Mouse (Mus musculus): Measurements from ENCODE around the gene Polr2a. TPM values are rescaled to one million over a fixed set of nuclear protein-coding genes. Genes with fewer than 3 reads are reported as not detected.

Polr2a gene
- polyA plus RNA-seq, 1 experiment from 2014 or later: 96.2 TPM

GRCm38 (mm10) chr11:69684936-69685335, 73.5 kb downstream of the Polr2a start:
- no peak for DNase-seq (ENCODE audit: low read depth, low spot score)
- no peaks in the 10 kb centered on the region for H3K27me3 ChIP-seq
- ChIA-PET CTCF (interaction anchor here (0.6 to 6.2 kb wide), 4 partner anchors 9 to 202 kb away, joined by 3 to 51 read pairs (median 4); no protein-coding TSS in a partner anchor), POLR2A (interaction anchor here (1.9 kb wide), 1 partner anchor 30 kb away, joined by 13 read pairs; no protein-coding TSS in a partner anchor)
- in situ Hi-C loops (cut with MboI; ENCODE audit: low pct_unique_long_range_greater_than_20kb): loop anchor here (5.0 kb wide), 3 partner anchors 32 to 192 kb away; partner anchors contain the start of genes Polr2a and Tmem95
- TF ChIP-seq CTCF (IDR thresholded peaks at IDR 0.05): no peak
- no peak for ATAC-seq

- TF ChIP-seq CTCF (IDR thresholded peaks at IDR 0.05): no peak
- no peaks in the 10 kb centered on the region for H3K27me3 ChIP-seq
- ChIA-PET POLR2A (interaction anchor here (1.9 kb wide), 1 partner anchor 31 kb away, joined by 13 read pairs; no protein-coding TSS in a partner anchor), CTCF (interaction anchor here (1.8 to 6.2 kb wide), 2 partner anchors 9 to 32 kb away, joined by 4 to 51 read pairs; no protein-coding TSS in a partner anchor)
- no peak for ATAC-seq
- DNase-seq (ENCODE audit: low read depth, low spot score): no peak
- in situ Hi-C loops (cut with MboI; ENCODE audit: low pct_unique_long_range_greater_than_20kb): loop anchor here (5.0 kb wide), 3 partner anchors 33 to 193 kb away; partner anchors contain the start of genes Polr2a and Tmem95
These were observed 74.2 kb downstream of the Polr2a start for GRCm38 (mm10) chr11:69684128-69684745.

Other genes starting within 250 kb of the Polr2a start
- gene Dnah2, start 209.5 kb downstream of the Polr2a start, polyA plus RNA-seq (2021): 1.4 TPM
- 0.27 TPM for gene Efnb3, start 198.4 kb downstream of the Polr2a start, polyA plus RNA-seq (2021)
- 11.4 TPM for gene Wrap53, start 178.4 kb downstream of the Polr2a start, polyA plus RNA-seq (2021)
- gene Trp53, start 178.3 kb downstream of the Polr2a start, polyA plus RNA-seq (2021): 92.8 TPM
- 0.80 TPM for gene Atp1b2, start 152.7 kb downstream of the Polr2a start, polyA plus RNA-seq (2021)
- gene Shbg, start 140.7 kb downstream of the Polr2a start, polyA plus RNA-seq (2021): not detected
- 5.2 TPM for gene Sat2, start 136.6 kb downstream of the Polr2a start, polyA plus RNA-seq (2021)
- 82.4 TPM for gene Fxr2, start 125.6 kb downstream of the Polr2a start, polyA plus RNA-seq (2021)
- 0.15 TPM for gene Sox15, start 103.3 kb downstream of the Polr2a start, polyA plus RNA-seq (2021)
- 84.1 TPM for gene Mpdu1, start 96.0 kb downstream of the Polr2a start, polyA plus RNA-seq (2021)
- 4.4 TPM for gene Cd68, start 92.5 kb downstream of the Polr2a start, polyA plus RNA-seq (2021)
- 592 TPM for gene Eif4a1, start 86.2 kb downstream of the Polr2a start, polyA plus RNA-seq (2021)
- 116 TPM for gene Senp3, start 76.6 kb downstream of the Polr2a start, polyA plus RNA-seq (2021)
- gene Tnfsf13, start 72.9 kb downstream of the Polr2a start, polyA plus RNA-seq (2021): 5.0 TPM
- gene Tnfsf12, start 62.8 kb downstream of the Polr2a start, polyA plus RNA-seq (2021): 26.6 TPM
- gene Tnfsfm13, start 62.5 kb downstream of the Polr2a start, polyA plus RNA-seq (2021): 7.2 TPM
- gene Slc35g3, start 3.3 kb upstream of the Polr2a start, polyA plus RNA-seq (2021): 0.32 TPM
- 36.9 TPM for gene Zbtb4, start 7.3 kb upstream of the Polr2a start, polyA plus RNA-seq (2021)
- gene Chrnb1, start 37.3 kb upstream of the Polr2a start, polyA plus RNA-seq (2021): 27.7 TPM
- 0.03 TPM for gene Fgf11, start 43.2 kb upstream of the Polr2a start, polyA plus RNA-seq (2021)
- gene Tmem102, start 47.0 kb upstream of the Polr2a start, polyA plus RNA-seq (2021): 1.1 TPM
- gene Gm39566, start 56.7 kb upstream of the Polr2a start, polyA plus RNA-seq (2021): not detected
- gene Spem2, start 59.8 kb upstream of the Polr2a start, polyA plus RNA-seq (2021): not detected
- gene Spem1, start 63.5 kb upstream of the Polr2a start, polyA plus RNA-seq (2021): 0.09 TPM
- 35.0 TPM for gene Nlgn2, start 79.1 kb upstream of the Polr2a start, polyA plus RNA-seq (2021)
- 158 TPM for gene Tmem256, start 79.9 kb upstream of the Polr2a start, polyA plus RNA-seq (2021)
- 82.9 TPM for gene Plscr3, start 87.7 kb upstream of the Polr2a start, polyA plus RNA-seq (2021)
- gene Tnk1, start 100.1 kb upstream of the Polr2a start, polyA plus RNA-seq (2021): not detected
- 0.12 TPM for gene Tmem95, start 119.4 kb upstream of the Polr2a start, polyA plus RNA-seq (2021)
- 8.4 TPM for gene Kctd11, start 122.8 kb upstream of the Polr2a start, polyA plus RNA-seq (2021)
- gene Acap1, start 136.9 kb upstream of the Polr2a start, polyA plus RNA-seq (2021): 0.40 TPM
- gene 2810408A11Rik, start 142.3 kb upstream of the Polr2a start, polyA plus RNA-seq (2021): 3.6 TPM
- 53.3 TPM for gene Neurl4, start 142.4 kb upstream of the Polr2a start, polyA plus RNA-seq (2021)
- 55.6 TPM for gene Gps2, start 155.3 kb upstream of the Polr2a start, polyA plus RNA-seq (2021)
- gene Eif5a, start 163.3 kb upstream of the Polr2a start, polyA plus RNA-seq (2021): 768 TPM
- gene Ybx2, start 177.2 kb upstream of the Polr2a start, polyA plus RNA-seq (2021): 2.4 TPM
- gene Slc2a4, start 189.6 kb upstream of the Polr2a start, polyA plus RNA-seq (2021): 0.13 TPM
- not detected for gene Cldn7, start 206.1 kb upstream of the Polr2a start, polyA plus RNA-seq (2021)
- 174 TPM for gene Ctdnep1, start 222.5 kb upstream of the Polr2a start, polyA plus RNA-seq (2021)
- 76.4 TPM for gene Elp5, start 223.9 kb upstream of the Polr2a start, polyA plus RNA-seq (2021)
- gene Gabarap, start 232.5 kb upstream of the Polr2a start, polyA plus RNA-seq (2021): 528 TPM
- 76.1 TPM for gene Phf23, start 237.1 kb upstream of the Polr2a start, polyA plus RNA-seq (2021)
- 41.6 TPM for gene Dvl2, start 242.0 kb upstream of the Polr2a start, polyA plus RNA-seq (2021)

All from Patski (cell line).